ENCODE assay signal across 12 mouse cellular contexts in the genomic region with DNA sequence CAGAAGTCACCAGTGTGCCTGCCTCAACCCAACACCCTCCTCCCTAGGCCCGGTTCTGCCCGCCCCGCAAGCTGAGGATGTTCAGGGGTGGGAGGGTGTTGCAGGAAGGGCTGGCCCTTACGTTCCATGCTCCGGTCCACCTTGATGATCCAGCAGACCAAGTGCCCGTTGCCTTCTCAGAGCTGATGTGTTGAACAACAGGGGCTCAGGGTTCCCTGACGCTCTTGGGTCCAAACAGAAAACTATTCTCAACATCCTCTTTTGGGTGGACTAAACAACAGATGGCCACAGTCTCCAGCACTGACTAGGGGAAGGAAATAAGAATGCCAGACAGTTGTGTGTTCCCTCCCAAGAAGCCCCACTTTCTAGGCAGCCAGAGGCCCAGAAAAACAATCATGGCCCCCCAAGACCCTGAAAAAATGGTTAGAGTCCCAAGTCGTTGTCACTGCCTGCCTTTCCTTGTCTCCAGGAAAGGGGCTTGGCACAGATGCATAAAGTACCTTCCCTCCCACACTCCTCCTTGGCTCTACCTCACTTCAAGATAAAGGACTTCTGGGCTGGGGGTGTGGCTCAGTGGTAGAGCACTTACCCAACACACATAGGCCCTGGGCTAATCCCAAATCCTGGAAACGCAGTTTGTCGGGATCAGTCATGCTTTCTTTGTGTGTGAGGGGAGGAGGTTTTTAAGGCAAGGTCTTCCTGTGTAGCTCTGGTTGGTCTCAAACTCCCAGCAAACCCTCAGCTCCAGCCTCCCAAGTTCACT. TPM values are rescaled to one million over a fixed set of nuclear protein-coding genes. Genes with fewer than 3 reads are reported as not detected.
DNase-seq lines count a peak whose midpoint lies in the region; ATAC-seq and TF ChIP-seq lines count a peak whose summit lies in the region.
"Had no signal": no experiment of that assay in that cellular context is flagged by ENCODE, and none has a peak within 500 bp of the region (broad histone marks: within the 10 kb centered on the region; RNA-seq: fewer than 3 reads in every experiment).

No protein-coding gene starts in this region.

- WGBS in heart, adult 2 months: 56% methylated on average over 10 of the region's 10 CpGs
- 60% methylated on average over 10 of the region's 10 CpGs for WGBS in heart, embryonic 11.5 days (ENCODE audit: insufficient replicate concordance)
- 50% methylated on average over 10 of the region's 10 CpGs for WGBS in liver, embryonic 13.5 days (ENCODE audit: insufficient replicate concordance)
- 68% methylated on average over 10 of the region's 10 CpGs for WGBS in forebrain, embryonic 14.5 days

- H3K27me3 ChIP-seq in heart, adult 2 months (ENCODE audit: control insufficient read depth, insufficient read depth, low read length): no peaks in the 10 kb centered on the region
- peaks cover 11% of the 10 kb centered on the region for H3K27me3 ChIP-seq in heart, embryonic 11.5 days (ENCODE audit: control insufficient read depth, insufficient read depth, low read length)
- peaks cover 41% of the 10 kb centered on the region for H3K27me3 ChIP-seq in E14TG2a.4 (ENCODE audit: insufficient read depth, low read length)
- H3K27me3 ChIP-seq in liver, embryonic 13.5 days: 0 out of 2 replicates have a peak, but pooled peaks cover 5% of the 10 kb centered on the region
- H3K27me3 ChIP-seq in forebrain, embryonic 14.5 days (replicated peaks; ENCODE audit: control insufficient read depth, insufficient read depth, low read length): peaks cover 19% of the 10 kb centered on the region

- no peak overlapping the region for H3K4me3 ChIP-seq in heart, adult 2 months
- no peak overlapping the region for H3K4me3 ChIP-seq in heart, embryonic 11.5 days (ENCODE audit: low read depth, low read length)
- H3K4me3 ChIP-seq in E14TG2a.4 (replicated peaks; ENCODE audit: low read length): peak overlapping the region; percentile 48
- no peak overlapping the region for H3K4me3 ChIP-seq in liver, embryonic 13.5 days (replicated peaks)
- H3K4me3 ChIP-seq in forebrain, embryonic 14.5 days (ENCODE audit: low read depth, low read length): no peak overlapping the region
- H3K4me3 ChIP-seq: midbrain, embryonic 10.5 days had no signal

- H3K4me2 ChIP-seq in heart, embryonic 11.5 days: no peak overlapping the region
- H3K4me2 ChIP-seq in liver, embryonic 13.5 days: peak overlapping the region; percentile 19
- no peak overlapping the region for H3K4me2 ChIP-seq in forebrain, embryonic 14.5 days (ENCODE audit: low read length)

- no peaks in the 10 kb centered on the region for H3K36me3 ChIP-seq in heart, adult 2 months (ENCODE audit: control insufficient read depth, insufficient read depth, low read length)
- H3K36me3 ChIP-seq in heart, embryonic 11.5 days (ENCODE audit: control insufficient read depth, insufficient read depth, low read length): no peaks in the 10 kb centered on the region
- H3K36me3 ChIP-seq in E14TG2a.4 (ENCODE audit: insufficient read depth, low read length): no peaks in the 10 kb centered on the region
- peaks cover 13% of the 10 kb centered on the region for H3K36me3 ChIP-seq in liver, embryonic 13.5 days
- H3K36me3 ChIP-seq in forebrain, embryonic 14.5 days (ENCODE audit: control insufficient read depth, insufficient read depth, low read length): no peaks in the 10 kb centered on the region
- H3K36me3 ChIP-seq: midbrain, embryonic 10.5 days had no signal

- no peaks in the 10 kb centered on the region for H3K9me3 ChIP-seq in heart, embryonic 11.5 days (replicated peaks; ENCODE audit: control insufficient read depth, low read length)
- H3K9me3 ChIP-seq in E14TG2a.4 (ENCODE audit: low read length): no peaks in the 10 kb centered on the region
- no peaks in the 10 kb centered on the region for H3K9me3 ChIP-seq in liver, embryonic 13.5 days (replicated peaks)
- no peaks in the 10 kb centered on the region for H3K9me3 ChIP-seq in forebrain, embryonic 14.5 days (replicated peaks; ENCODE audit: control insufficient read depth, low read length)
- H3K9me3 ChIP-seq: midbrain, embryonic 10.5 days had no signal

- no peak for ATAC-seq in heart, embryonic 11.5 days (replicated peaks; ENCODE audit: insufficient number of reproducible peaks, low FRiP score, low TSS enrichment)
- ATAC-seq in liver, embryonic 13.5 days (ENCODE audit: low read depth): 0 out of 2 replicates have a peak, but pooled peaks have one; percentile 30
- no peak for ATAC-seq in forebrain, embryonic 14.5 days

- TF ChIP-seq EP300 in heart, adult 2 months (IDR thresholded peaks at IDR 0.05; ENCODE audit: insufficient read depth, low read depth, low read length): no peak

- no peaks in the 10 kb centered on the region for H3K79me2 ChIP-seq in heart, adult 2 months (replicated peaks; ENCODE audit: control insufficient read depth, insufficient read depth, low read length)

- peaks cover under 1% of the 10 kb centered on the region; the same call in 1 of the 2 replicates for H3K4me1 ChIP-seq in heart, adult 2 months (ENCODE audit: control insufficient read depth, insufficient read depth, low read length)
- peaks cover 28% of the 10 kb centered on the region for H3K4me1 ChIP-seq in heart, embryonic 11.5 days (ENCODE audit: control insufficient read depth, insufficient read depth, low read length)
- H3K4me1 ChIP-seq in E14TG2a.4 (replicated peaks; ENCODE audit: low read depth, low read length): peaks cover 16% of the 10 kb centered on the region
- H3K4me1 ChIP-seq in liver, embryonic 13.5 days (replicated peaks): peaks cover 70% of the 10 kb centered on the region
- no peaks in the 10 kb centered on the region; the same call in 1 of the 2 replicates for H3K4me1 ChIP-seq in forebrain, embryonic 14.5 days (ENCODE audit: control insufficient read depth, insufficient read depth, low read length)

- DNase-seq in heart, adult 2 months: peak; percentile 25 to 32
- DNase-seq in liver, embryonic 13.5 days: no peak
- DNase-seq in lung, postnatal 4 days: peak; percentile 32 to 49
- DNase-seq in forebrain, embryonic 14.5 days (ENCODE audit: low spot score): no peak
- no peak for DNase-seq in cerebellum, postnatal 10 days
- DNase-seq in urinary bladder, postnatal 14 days (ENCODE audit: low spot score): no peak
- DNase-seq: adrenal gland, postnatal 25 days; cerebellum, postnatal 25 days; kidney, adult 9 months had no signal

- intact Hi-C loops in heart, adult 2 months (cut with DNase I): no loop called here

- no peak overlapping the region for H3K27ac ChIP-seq in heart, adult 2 months
- H3K27ac ChIP-seq in heart, embryonic 11.5 days (ENCODE audit: low read depth, low read length): no peak overlapping the region
- peak overlapping the region; percentile 56 for H3K27ac ChIP-seq in liver, embryonic 13.5 days
- H3K27ac ChIP-seq in forebrain, embryonic 14.5 days (ENCODE audit: low read depth, low read length): no peak overlapping the region
- H3K27ac ChIP-seq: midbrain, embryonic 10.5 days had no signal

- no peak for TF ChIP-seq CTCF in heart, adult 2 months (IDR thresholded peaks at IDR 0.05)
- TF ChIP-seq CTCF in E14TG2a.4 (conservative IDR thresholded peaks at IDR 0.05; ENCODE audit: low read length): no peak

- peak overlapping the region; percentile 3; the same call in 1 of the 2 replicates for H3K9ac ChIP-seq in heart, adult 2 months (ENCODE audit: low read depth, low read length)
- H3K9ac ChIP-seq in heart, embryonic 11.5 days (ENCODE audit: low read depth, low read length): no peak overlapping the region
- peak overlapping the region; percentile 39; the same call in 1 of the 2 replicates for H3K9ac ChIP-seq in liver, embryonic 13.5 days
- no peak overlapping the region for H3K9ac ChIP-seq in forebrain, embryonic 14.5 days (ENCODE audit: low read length)

- no peak for TF ChIP-seq POLR2A in heart, adult 2 months (IDR thresholded peaks at IDR 0.05; ENCODE audit: insufficient read depth, low read depth, low read length)

RNA-seq across cellular contexts. Expression of a gene that starts 6.3 kb away (rescaled TPM):
- total RNA-seq in heart, adult 2 months (2021): 10 to 100 TPM in 1 of 2 experiments, 1 to 10 TPM in 1; 9.8 to 14.3 TPM
- polyA plus RNA-seq in heart, adult 2 months (2012; rRNA removed): 4.8 and 5.0 TPM in 2 replicates
- polyA plus RNA-seq in heart, embryonic 11.5 days (2014; fragmentation: Nextera tagmentation; extraction: Ambion mirVana): 20.3 and 21.0 TPM in 2 replicates
- 48.5 and 54.6 TPM in 2 replicates for polyA plus RNA-seq in liver, embryonic 13.5 days (2015; fragmentation: Nextera tagmentation; extraction: Ambion mirVana)
- polyA plus RNA-seq in forebrain, embryonic 14.5 days (2014; fragmentation: Nextera tagmentation; extraction: Ambion mirVana): 21.8 and 22.5 TPM in 2 replicates

RNA-seq across cellular contexts. Expression of a gene that starts 49.3 kb away (rescaled TPM):
- 10 to 100 TPM; 42.8 to 43.4 TPM for total RNA-seq in heart, adult 2 months (2021)
- 18.4 and 32.9 TPM in 2 replicates for polyA plus RNA-seq in heart, adult 2 months (2012; rRNA removed)
- 26.0 and 26.6 TPM in 2 replicates for polyA plus RNA-seq in heart, embryonic 11.5 days (2014; fragmentation: Nextera tagmentation; extraction: Ambion mirVana)
- polyA plus RNA-seq in liver, embryonic 13.5 days (2015; fragmentation: Nextera tagmentation; extraction: Ambion mirVana): 11.3 and 16.7 TPM in 2 replicates
- polyA plus RNA-seq in forebrain, embryonic 14.5 days (2014; fragmentation: Nextera tagmentation; extraction: Ambion mirVana): 30.6 and 34.6 TPM in 2 replicates

Comparison
In these comparisons a context has a peak if more than half of its experiments do, and no peak if none do; other contexts are left out.
1. H3K9ac ChIP-seq: peak in heart, adult 2 months (single experiment) and liver, embryonic 13.5 days (single experiment); none in heart, embryonic 11.5 days (single experiment) and forebrain, embryonic 14.5 days (single experiment).
2. DNase-seq: peak in heart, adult 2 months (2 of 2) and lung, postnatal 4 days (2 of 2); none in liver, embryonic 13.5 days (single experiment), forebrain, embryonic 14.5 days (single experiment), cerebellum, postnatal 10 days (0 of 2) and urinary bladder, postnatal 14 days (single experiment).